Mouse (Mus musculus): ENCODE measurements around the gene Xpr1. TPM values are rescaled to one million over a fixed set of nuclear protein-coding genes. Genes with fewer than 3 reads are reported as not detected.

Gene Xpr1
- 24.4 TPM for polyA plus RNA-seq (2021)

DNA sequence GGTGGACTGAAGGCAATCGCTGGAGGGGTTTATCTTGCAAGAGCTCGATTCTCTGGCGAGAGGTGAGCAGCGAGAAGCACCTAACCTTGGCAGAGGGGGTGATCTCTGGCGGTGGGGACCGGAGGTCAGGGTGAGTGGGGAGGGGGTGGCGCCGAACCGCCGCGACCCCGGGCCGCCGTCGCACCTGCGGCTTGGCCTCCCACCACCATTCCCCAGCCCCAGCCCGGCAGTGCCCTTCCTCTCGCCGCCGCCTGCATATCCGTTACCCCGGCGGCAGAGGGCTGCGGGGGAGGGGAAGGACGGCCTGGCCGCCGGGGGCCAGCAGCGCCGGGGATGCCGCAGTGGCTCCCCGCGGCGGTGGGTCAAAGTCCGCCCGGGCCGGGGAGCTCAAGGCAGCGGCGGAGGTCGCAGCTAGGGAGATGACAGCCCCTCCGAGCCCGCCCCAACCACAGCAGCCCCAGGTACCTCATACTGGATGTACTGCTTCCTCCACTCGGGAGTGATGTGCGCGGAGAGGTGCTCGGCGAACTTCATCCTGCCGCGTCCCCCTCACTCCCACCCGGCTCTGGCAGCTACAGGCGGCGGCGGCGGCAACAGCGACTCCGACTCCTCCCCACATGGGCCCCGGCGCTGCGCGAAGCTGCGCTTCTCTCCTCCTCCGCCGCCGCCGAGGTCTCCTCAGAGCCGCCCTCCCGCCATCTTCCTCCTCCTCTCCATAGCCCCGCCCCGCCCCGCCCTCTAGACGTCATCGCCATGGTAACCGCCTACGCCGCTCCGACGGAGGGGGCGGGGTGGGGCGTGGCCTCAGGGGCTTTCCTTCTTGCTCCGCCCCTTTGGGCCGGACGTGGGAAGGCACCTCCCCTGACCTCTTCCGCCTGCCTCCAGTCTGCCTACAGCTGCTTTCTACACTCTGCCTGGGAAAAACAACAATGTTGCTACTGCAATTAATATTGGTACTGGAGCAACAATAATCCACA is at the start of gene Xpr1:
Gene Xpr1 (minus strand): TSS at position 715 of the 977 bp plus-strand sequence.
- DNase-seq (ENCODE audit: low read depth, low spot score) (peak; percentile 41), ATAC-seq (peak; percentile 90)

DNA sequence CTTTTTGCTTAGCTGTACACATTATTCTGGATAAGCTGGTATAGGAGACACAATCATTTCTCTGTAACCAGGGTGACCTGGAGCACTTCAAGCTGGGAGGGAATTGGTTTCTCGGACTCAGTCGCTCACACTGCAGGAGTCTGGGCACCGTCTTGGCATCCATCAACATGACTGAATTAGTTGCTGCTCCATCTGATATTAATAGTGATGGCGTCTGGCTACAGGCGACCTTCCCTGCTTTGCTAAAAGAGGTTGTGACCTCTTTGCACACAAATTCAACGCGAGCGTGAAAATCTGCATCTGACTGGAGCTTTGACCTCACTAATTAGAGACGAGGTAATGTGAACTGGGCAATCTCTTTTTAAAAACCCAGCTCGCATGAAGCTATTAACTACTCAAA is 46.2 kb upstream of the Xpr1 start:
- POLR2A ChIA-PET, result interaction anchor here (0.5 to 1.2 kb wide), 4 partner anchors 16 to 604 kb away, joined by 3 to 6 read pairs (median 4); no protein-coding TSS in a partner anchor
- no peak for TF ChIP-seq CTCF (IDR thresholded peaks at IDR 0.05)
- CTCF ChIA-PET, result interaction anchor here (1.1 to 1.8 kb wide), 2 partner anchors 17 to 34 kb away, joined by 3 read pairs; no protein-coding TSS in a partner anchor
- DNase-seq (ENCODE audit: low read depth, low spot score), result no peak
- ATAC-seq, result no peak
- in situ Hi-C loops (cut with MboI; ENCODE audit: low pct_unique_long_range_greater_than_20kb), result no loop called here
- no peaks in the 10 kb centered on the region for H3K27me3 ChIP-seq

More for the DNA sequence above, at the start of gene Xpr1:
- no peaks in the 10 kb centered on the region for H3K27me3 ChIP-seq
- POLR2A ChIA-PET, result no interaction called here
- no peak for TF ChIP-seq CTCF (IDR thresholded peaks at IDR 0.05)
- CTCF ChIA-PET, result interaction anchor here (1.0 kb wide), 1 partner anchor 61 kb away, joined by 3 read pairs; no protein-coding TSS in a partner anchor
- in situ Hi-C loops (cut with MboI; ENCODE audit: low pct_unique_long_range_greater_than_20kb), result no loop called here

GRCm38 (mm10) chr1:155462582-155462981 is 45.4 kb upstream of the Xpr1 start:
- CTCF ChIA-PET, result interaction anchor here (0.9 to 1.0 kb wide), 2 partner anchors 9 to 11 kb away, joined by 3 to 5 read pairs; no protein-coding TSS in a partner anchor

DNA sequence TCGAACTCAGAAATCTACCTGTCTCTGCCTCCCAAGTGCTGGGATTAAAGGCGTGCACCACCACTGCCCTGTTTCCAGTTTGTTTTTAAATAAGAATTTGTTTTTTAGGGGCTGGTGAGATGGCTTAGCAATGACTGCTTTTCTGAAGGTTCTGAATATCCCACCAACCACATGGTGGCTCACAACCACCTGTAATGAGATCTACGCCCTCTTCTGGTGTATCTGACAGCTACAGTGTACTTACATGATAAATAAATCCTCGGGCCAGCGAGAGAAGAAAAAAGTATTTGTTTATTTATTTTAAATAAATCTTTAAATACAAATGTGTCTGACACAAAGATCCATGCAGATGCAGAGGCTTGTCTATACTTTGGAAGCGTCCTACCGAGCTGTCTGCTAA is 40.3 kb upstream of the Xpr1 start:
- in situ Hi-C loops (cut with MboI; ENCODE audit: low pct_unique_long_range_greater_than_20kb), result no loop called here
- ChIA-PET POLR2A (no interaction called here), CTCF (no interaction called here)
- ATAC-seq (no peak), DNase-seq (ENCODE audit: low read depth, low spot score) (no peak)
- H3K27me3 ChIP-seq, result peaks cover 7% of the 10 kb centered on the region
- no peak for TF ChIP-seq CTCF (IDR thresholded peaks at IDR 0.05)

More at GRCm38 (mm10) chr1:155462582-155462981, 45.4 kb upstream of the Xpr1 start:
- in situ Hi-C loops (cut with MboI; ENCODE audit: low pct_unique_long_range_greater_than_20kb), result no loop called here
- H3K27me3 ChIP-seq, result no peaks in the 10 kb centered on the region
- DNase-seq (ENCODE audit: low read depth, low spot score) (no peak), ATAC-seq (no peak)
- no peak for TF ChIP-seq CTCF (IDR thresholded peaks at IDR 0.05)
- POLR2A ChIA-PET, result interaction anchor here (1.2 kb wide), 1 partner anchor 15 kb away, joined by 4 read pairs; no protein-coding TSS in a partner anchor

GRCm38 (mm10) chr1:155453180-155453579 is 36.0 kb upstream of the Xpr1 start:
- ATAC-seq (no peak), DNase-seq (ENCODE audit: low read depth, low spot score) (no peak)
- ChIA-PET POLR2A (no interaction called here), CTCF (interaction anchor here (1.4 kb wide), 1 partner anchor 9 kb away, joined by 5 read pairs; no protein-coding TSS in a partner anchor)
- in situ Hi-C loops (cut with MboI; ENCODE audit: low pct_unique_long_range_greater_than_20kb), result no loop called here
- no peak for TF ChIP-seq CTCF (IDR thresholded peaks at IDR 0.05)
- peaks cover 14% of the 10 kb centered on the region for H3K27me3 ChIP-seq

- POLR2A ChIA-PET, result no interaction called here
- no peak for ATAC-seq
- in situ Hi-C loops (cut with MboI; ENCODE audit: low pct_unique_long_range_greater_than_20kb), result no loop called here
- CTCF ChIA-PET, result no interaction called here
- no peak for DNase-seq (ENCODE audit: low read depth, low spot score)
- H3K27me3 ChIP-seq, result peaks cover 7% of the 10 kb centered on the region
- TF ChIP-seq CTCF (IDR thresholded peaks at IDR 0.05), result no peak
Measured at GRCm38 (mm10) chr1:155448932-155449331, 31.7 kb upstream of the Xpr1 start.

DNA sequence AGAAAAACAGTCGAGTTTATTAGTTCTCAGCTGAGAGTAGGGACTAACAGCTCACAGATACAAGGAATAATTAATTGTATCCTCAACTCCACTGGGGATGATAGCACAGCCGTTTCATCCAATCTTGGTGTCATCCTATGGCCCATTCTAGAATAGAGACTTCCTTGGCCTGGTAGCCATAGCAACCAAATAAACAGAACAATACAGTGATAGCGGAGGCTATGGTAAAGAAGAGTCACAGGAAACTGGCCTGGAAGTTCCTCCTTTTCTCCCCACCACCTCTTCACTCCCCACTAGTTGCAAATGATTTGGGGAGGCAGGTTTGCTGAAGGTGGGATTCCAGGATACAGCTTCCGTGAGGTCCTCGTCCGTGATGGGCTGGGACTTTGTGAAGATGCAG is 30.1 kb upstream of the Xpr1 start:
- DNase-seq (ENCODE audit: low read depth, low spot score), result no peak
- no peak for TF ChIP-seq CTCF (IDR thresholded peaks at IDR 0.05)
- ChIA-PET POLR2A (interaction anchor here (0.6 to 1.3 kb wide), 3 partner anchors 11 to 1620 kb away, joined by 3 to 4 read pairs (median 4); no protein-coding TSS in a partner anchor), CTCF (no interaction called here)
- no peak for ATAC-seq
- in situ Hi-C loops (cut with MboI; ENCODE audit: low pct_unique_long_range_greater_than_20kb), result no loop called here
- H3K27me3 ChIP-seq, result peaks cover 7% of the 10 kb centered on the region

DNA sequence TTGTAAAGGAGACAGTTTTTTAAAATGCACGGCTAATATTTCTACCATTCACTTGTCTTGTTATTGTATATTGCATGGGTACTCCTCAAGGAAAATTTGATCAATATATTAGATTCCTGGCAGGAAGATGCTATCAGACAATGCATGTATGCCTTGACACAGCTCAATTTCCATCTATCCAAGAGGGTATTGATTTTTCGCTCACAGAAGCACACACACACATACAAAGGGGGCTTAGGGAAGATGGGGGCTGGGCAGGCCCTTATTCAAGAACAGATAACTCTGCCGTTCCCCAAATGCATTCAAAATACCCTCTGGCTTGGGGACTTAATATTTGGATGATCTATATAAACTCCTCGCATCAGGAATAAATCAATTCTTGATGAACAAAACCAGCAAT is 25.9 kb upstream of the Xpr1 start:
- ChIA-PET POLR2A (interaction anchor here (0.6 to 0.7 kb wide), 2 partner anchors 15 to 875 kb away, joined by 3 to 5 read pairs; no protein-coding TSS in a partner anchor), CTCF (interaction anchor here (0.7 to 1.2 kb wide), 2 partner anchors 12 to 15 kb away, joined by 3 read pairs; no protein-coding TSS in a partner anchor)
- TF ChIP-seq CTCF (IDR thresholded peaks at IDR 0.05), result no peak
- in situ Hi-C loops (cut with MboI; ENCODE audit: low pct_unique_long_range_greater_than_20kb), result no loop called here
- DNase-seq (ENCODE audit: low read depth, low spot score), result no peak
- H3K27me3 ChIP-seq, result peaks cover 5% of the 10 kb centered on the region
- no peak for ATAC-seq

- TF ChIP-seq CTCF (IDR thresholded peaks at IDR 0.05), result no peak
- peaks cover 5% of the 10 kb centered on the region for H3K27me3 ChIP-seq
- ATAC-seq (no peak), DNase-seq (ENCODE audit: low read depth, low spot score) (no peak)
- ChIA-PET POLR2A (interaction anchor here (0.6 to 1.1 kb wide), 2 partner anchors 14 to 28 kb away, joined by 3 to 6 read pairs; no protein-coding TSS in a partner anchor), CTCF (interaction anchor here (0.7 to 1.2 kb wide), 2 partner anchors 12 to 15 kb away, joined by 3 read pairs; no protein-coding TSS in a partner anchor)
- in situ Hi-C loops (cut with MboI; ENCODE audit: low pct_unique_long_range_greater_than_20kb), result no loop called here
Measured at GRCm38 (mm10) chr1:155442521-155443001, 25.3 kb upstream of the Xpr1 start.

- ChIA-PET POLR2A (no interaction called here), CTCF (no interaction called here)
- no peak for TF ChIP-seq CTCF (IDR thresholded peaks at IDR 0.05)
- DNase-seq (ENCODE audit: low read depth, low spot score), result no peak
- peaks cover 5% of the 10 kb centered on the region for H3K27me3 ChIP-seq
- ATAC-seq, result no peak
- in situ Hi-C loops (cut with MboI; ENCODE audit: low pct_unique_long_range_greater_than_20kb), result no loop called here
Measured at GRCm38 (mm10) chr1:155439551-155439950, 22.3 kb upstream of the Xpr1 start.
